Mouse (Mus musculus) forebrain, embryonic 15.5 days (tissue): ENCODE measurements around the gene Dock9. TPM values are rescaled to one million over a fixed set of nuclear protein-coding genes. Genes with fewer than 3 reads are reported as not detected.
A peak's percentile ranks its signal among the peaks of the same experiment; 100 is the strongest.

Experiments used
- ATAC-seq: fragments of 200-750 bp; cut with Nextera tagmentation; replicated peaks from 2 replicates; pipeline ENCODE4 v1.8.0; 2017; ENCODE audit warnings: mild to moderate bottlenecking, moderate TSS enrichment, moderate library complexity
- H3K27ac ChIP-seq: fragments of 300-500 bp; sonication (generic); replicated peaks from 2 replicates; pipeline ENCODE4 v1.5.1; 2015; ENCODE audit warnings: mild to moderate bottlenecking, inconsistent platforms
- H3K27me3 ChIP-seq: fragments of 300-500 bp; sonication (generic); 2 replicates; pipeline ENCODE4 v1.6.1; 2015; ENCODE audit warnings: inconsistent platforms
- H3K36me3 ChIP-seq: fragments of 300-500 bp; sonication (generic); 2 replicates; pipeline ENCODE4 v1.6.1; 2015; ENCODE audit warnings: mild to moderate bottlenecking, inconsistent platforms
- H3K4me1 ChIP-seq: fragments of 300-500 bp; sonication (generic); 2 replicates; pipeline ENCODE4 v1.6.1; 2015; ENCODE audit warnings: inconsistent platforms
- H3K4me2 ChIP-seq: fragments of 300-500 bp; sonication (generic); replicated peaks from 2 replicates; pipeline ENCODE4 v1.6.1; 2015; ENCODE audit warnings: mild to moderate bottlenecking, inconsistent platforms
- H3K4me3 ChIP-seq: fragments of 300-500 bp; sonication (generic); 2 replicates; pipeline ENCODE4 v1.5.1; 2015; ENCODE audit warnings: mild to moderate bottlenecking, inconsistent platforms
- H3K9ac ChIP-seq: fragments of 300-500 bp; sonication (generic); replicated peaks from 2 replicates; pipeline ENCODE4 v1.6.1; 2015; ENCODE audit warnings: mild to moderate bottlenecking, inconsistent platforms
- H3K9me3 ChIP-seq: fragments of 300-500 bp; sonication (generic); 2 replicates; pipeline ENCODE4 v1.6.1; 2016; ENCODE audit warnings: inconsistent platforms
- WGBS: fragments of 180-500 bp; shearing (Covaris S2); methylation state at CpG from one replicate; pipeline ENCODE4 v1.1.7; 2015; ENCODE audit warnings: mixed read lengths; 5-methylcytosine and 5-hydroxymethylcytosine counted together
- polyA plus RNA-seq: library from polyadenylated mRNA; unstranded; fragments of >200 nt; fragmentation: Nextera tagmentation; extraction: Ambion mirVana; gene quantifications from 2 replicates; pipeline ENCODE4 v1.2.1, GENCODE M21; 2015

The Dock9 gene
- polyA plus RNA-seq, 1 experiment from 2014 or later: 11.1 TPM

DNA sequence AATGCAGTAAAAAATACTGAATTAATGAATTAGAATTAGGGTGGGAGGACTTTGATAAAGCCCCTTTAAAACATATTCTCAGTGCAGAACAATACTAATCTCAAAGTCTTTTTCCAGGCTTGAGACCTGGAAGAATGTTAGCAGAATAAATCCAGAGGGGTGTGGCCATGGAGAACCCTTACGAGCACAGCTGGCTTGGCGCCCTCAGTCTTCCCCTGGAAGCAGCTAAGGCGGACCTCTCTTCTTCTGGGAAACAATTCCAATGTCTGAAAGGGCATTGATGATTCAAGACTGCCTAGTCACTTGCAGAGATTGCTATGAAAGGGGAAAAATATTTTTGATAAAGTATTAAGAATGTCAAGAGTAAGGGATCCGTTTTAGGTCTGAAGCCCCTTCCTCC, 9.2 kb upstream of the Dock9 start:
- Histone ChIP-seq H3K27ac (no peak overlapping the region), H3K4me1 (no peaks in the 10 kb centered on the region), H3K9me3 (no peaks in the 10 kb centered on the region), H3K4me3 (no peak overlapping the region), H3K4me2 (no peak overlapping the region), H3K36me3 (no peaks in the 10 kb centered on the region), H3K9ac (no peak overlapping the region), H3K27me3 (no peaks in the 10 kb centered on the region)
- ATAC-seq: no peak
- WGBS: 71% methylated on average over 4 of the region's 4 CpGs

DNA sequence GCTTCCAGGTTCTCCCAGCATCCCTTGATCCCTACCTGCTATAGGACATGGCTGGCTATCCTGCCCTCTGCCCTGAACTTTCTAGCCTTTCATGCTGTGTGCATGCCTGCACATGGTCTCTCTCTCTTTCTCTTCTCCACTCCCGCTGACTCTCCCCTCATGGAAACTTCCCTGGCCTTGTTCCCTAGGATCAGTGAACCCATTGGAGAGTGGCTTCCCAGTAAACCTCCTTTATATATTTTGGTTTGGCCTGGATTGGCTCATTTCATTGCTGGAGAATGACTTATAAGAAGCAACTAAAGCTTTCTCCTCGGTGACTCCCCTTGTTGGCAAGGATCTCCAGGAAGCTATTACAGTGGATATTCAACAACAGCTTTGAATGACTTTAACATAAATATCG, 8.7 kb upstream of the Dock9 start:
- H3K4me1 ChIP-seq: no peaks in the 10 kb centered on the region
- H3K9ac ChIP-seq: no peak overlapping the region
- no peak overlapping the region for H3K4me2 ChIP-seq
- no peak for ATAC-seq
- WGBS: 75% methylated on average over 3 of the region's 3 CpGs
- H3K27ac ChIP-seq: no peak overlapping the region
- H3K4me3 ChIP-seq: no peak overlapping the region
- H3K27me3 ChIP-seq: no peaks in the 10 kb centered on the region
- no peaks in the 10 kb centered on the region for H3K36me3 ChIP-seq
- H3K9me3 ChIP-seq: no peaks in the 10 kb centered on the region

DNA sequence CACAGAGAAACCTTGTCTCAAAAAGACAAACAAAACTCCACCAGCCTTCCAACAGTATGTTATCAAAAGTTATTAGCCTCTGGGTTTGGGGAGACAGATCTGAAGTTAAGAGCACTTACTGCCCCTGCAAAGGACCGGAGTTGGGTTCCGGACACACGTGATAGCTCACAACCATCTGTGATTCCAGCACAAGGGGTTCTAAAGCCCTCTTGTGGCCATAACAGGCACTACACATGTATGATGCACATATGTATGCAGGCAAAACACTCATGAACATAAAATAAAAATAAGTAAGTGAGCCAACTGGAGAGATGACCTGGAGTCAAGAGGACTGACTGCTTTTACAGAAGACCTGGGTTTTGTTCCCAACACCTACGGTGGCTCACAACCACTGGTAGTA, 6.8 kb upstream of the Dock9 start:
- Histone ChIP-seq H3K27ac (no peak overlapping the region), H3K27me3 (no peaks in the 10 kb centered on the region), H3K4me3 (no peak overlapping the region), H3K4me2 (no peak overlapping the region), H3K9ac (no peak overlapping the region), H3K4me1 (no peaks in the 10 kb centered on the region), H3K36me3 (no peaks in the 10 kb centered on the region), H3K9me3 (no peaks in the 10 kb centered on the region)
- ATAC-seq: no peak
- 89% methylated on average over 4 of the region's 4 CpGs for WGBS

DNA sequence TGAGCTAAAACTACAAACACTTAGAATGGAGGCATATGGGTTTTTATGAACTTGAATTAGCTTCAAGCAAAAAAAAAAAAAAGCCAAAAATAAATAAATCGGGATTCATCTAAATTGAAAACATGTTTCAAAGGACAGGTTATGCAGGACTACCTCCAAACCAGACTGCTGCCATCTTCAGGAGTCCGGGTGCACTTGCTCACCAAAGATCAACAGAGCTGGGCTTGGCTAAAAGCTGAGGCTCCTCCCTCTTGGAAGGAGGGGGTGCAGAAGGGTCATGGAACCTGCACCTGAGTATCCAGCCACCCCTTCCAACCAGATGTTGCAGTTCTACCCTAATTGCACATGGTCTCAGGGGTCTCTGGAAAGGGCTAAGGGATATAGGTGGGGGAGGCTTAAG, 3.3 kb upstream of the Dock9 start:
- no peak overlapping the region for H3K4me3 ChIP-seq
- H3K36me3 ChIP-seq: no peaks in the 10 kb centered on the region
- peaks cover 12% of the 10 kb centered on the region for H3K4me1 ChIP-seq
- H3K27me3 ChIP-seq: peaks cover 8% of the 10 kb centered on the region; the same call in 1 of the 2 replicates
- 30% methylated on average over 2 of the region's 2 CpGs for WGBS
- H3K4me2 ChIP-seq: no peak overlapping the region
- no peak for ATAC-seq
- no peak overlapping the region for H3K27ac ChIP-seq
- no peaks in the 10 kb centered on the region for H3K9me3 ChIP-seq
- H3K9ac ChIP-seq: no peak overlapping the region

DNA sequence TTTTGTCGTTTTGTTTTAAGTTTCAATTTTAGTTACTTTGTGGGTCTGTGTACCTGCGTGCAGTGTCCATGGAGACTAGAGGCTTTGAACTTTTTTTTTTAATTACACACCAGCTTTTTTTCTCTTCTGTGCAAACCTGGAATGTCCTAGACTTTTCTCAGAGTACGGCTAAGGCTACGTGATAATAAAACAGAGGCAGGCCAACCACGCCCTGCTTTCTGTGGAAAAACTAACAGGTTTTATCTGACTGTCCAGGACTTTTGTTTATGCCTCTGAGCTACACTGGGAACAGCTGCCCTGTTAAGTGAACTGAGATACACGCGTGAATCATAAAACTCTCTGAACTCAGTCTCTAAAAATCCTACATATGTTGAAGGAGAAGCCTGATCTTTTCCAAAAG, 1.5 kb upstream of the Dock9 start:
- Histone ChIP-seq H3K4me2 (no peak overlapping the region), H3K9ac (no peak overlapping the region), H3K27ac (no peak overlapping the region), H3K4me3 (no peak overlapping the region), H3K36me3 (no peaks in the 10 kb centered on the region), H3K4me1 (peaks cover 12% of the 10 kb centered on the region), H3K27me3 (peaks cover 14% of the 10 kb centered on the region), H3K9me3 (no peaks in the 10 kb centered on the region)
- WGBS: 85% methylated on average over 7 of the region's 7 CpGs
- no peak for ATAC-seq

DNA sequence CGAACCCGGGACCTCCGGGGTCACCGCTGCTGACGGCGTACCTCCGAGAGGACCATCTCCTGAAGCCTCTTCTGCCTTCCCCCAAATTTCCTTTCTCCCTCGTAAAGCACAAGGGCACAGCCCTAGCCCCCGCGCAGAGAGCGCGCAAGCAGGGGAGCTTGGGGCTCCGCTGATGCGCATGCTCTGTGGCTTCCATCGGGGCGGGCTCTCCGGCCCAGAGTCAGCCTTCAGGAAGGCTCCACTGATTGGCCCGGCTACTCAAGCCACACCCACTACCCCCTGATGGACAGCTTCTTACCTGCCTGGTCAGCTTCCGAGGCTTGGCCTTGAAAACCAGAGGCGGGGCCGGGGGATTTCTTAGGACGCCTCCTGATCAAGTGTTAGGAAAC, 768 bp upstream of the Dock9 start:
- Histone ChIP-seq H3K4me3 (peak overlapping the region; percentile 57), H3K9ac (peak overlapping the region; percentile 56), H3K27me3 (peaks cover 14% of the 10 kb centered on the region), H3K9me3 (no peaks in the 10 kb centered on the region), H3K27ac (peak overlapping the region; percentile 78), H3K36me3 (no peaks in the 10 kb centered on the region), H3K4me2 (peak overlapping the region; percentile 89), H3K4me1 (peaks cover 12% of the 10 kb centered on the region)
- peak; percentile 96 for ATAC-seq
- WGBS: 0% methylated on average over 22 of the region's 22 CpGs

DNA sequence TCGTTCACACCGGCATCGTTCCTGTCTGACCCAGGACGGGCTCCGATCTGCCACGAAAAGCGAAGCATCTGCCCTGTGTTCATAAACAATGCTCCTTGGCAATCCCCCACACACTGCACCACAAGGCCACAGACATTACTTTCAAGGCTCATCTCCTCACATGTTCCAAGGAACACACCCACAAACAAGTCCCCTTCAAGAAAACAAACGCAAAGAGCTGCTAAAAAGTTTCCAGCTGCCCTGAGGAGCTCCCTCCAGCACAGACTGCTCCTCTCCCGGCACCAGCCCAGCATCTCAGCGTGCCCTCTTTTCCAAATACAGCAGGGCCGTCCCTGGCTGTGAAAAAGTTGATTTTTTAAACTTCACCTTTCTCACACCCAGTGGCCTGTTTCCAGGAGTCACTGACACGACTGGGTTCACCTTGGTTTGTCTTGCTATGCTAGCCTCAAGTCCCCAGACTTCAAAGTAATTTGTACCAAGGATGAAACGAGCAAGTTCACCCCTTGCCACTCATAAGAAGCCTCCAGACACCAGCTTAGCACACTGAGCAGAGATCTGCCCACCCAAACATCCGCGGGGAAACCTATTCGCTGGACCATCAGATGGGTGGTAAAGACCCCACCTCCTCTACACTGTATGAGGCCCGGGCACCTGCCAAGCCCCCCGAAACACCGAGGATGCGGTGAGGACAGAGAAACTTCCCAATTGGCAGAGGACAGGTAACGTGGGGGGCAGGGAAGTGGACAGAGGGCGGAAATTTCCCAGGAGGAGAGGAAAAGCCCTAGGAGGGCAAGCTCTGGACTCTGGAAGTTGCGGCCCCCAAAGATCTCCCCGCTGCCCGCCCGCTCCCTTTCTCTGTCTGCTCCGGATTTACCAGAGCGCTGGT, 823 bp downstream of the Dock9 start:
- H3K9ac ChIP-seq: peak overlapping the region; percentile 56
- H3K36me3 ChIP-seq: no peaks in the 10 kb centered on the region
- H3K27ac ChIP-seq: no peak overlapping the region
- ATAC-seq: peak; percentile 9
- peak overlapping the region; percentile 57 for H3K4me3 ChIP-seq
- no peaks in the 10 kb centered on the region for H3K9me3 ChIP-seq
- peak overlapping the region; percentile 89 for H3K4me2 ChIP-seq
- peaks cover 14% of the 10 kb centered on the region for H3K27me3 ChIP-seq
- 9% methylated on average over 28 of the region's 28 CpGs for WGBS
- peaks cover 12% of the 10 kb centered on the region for H3K4me1 ChIP-seq

DNA sequence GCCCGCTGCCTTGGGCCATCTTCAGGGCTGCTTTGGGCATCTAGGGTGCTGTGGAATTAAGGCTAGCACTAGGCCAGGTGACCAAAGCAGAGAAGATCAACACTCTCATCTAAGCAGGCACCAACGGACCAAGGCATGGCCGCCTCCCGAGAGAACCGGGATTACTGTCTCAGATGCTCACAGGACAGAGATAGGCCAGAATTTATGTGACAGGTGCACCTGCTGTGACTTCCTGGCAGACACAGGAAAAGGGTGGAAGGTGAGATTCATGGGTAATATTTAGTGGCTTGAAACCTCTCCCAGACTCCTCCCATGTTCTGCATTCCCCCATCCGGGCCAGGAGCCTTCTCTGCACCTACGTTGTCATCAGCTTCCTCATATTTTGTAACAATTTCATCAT, 2.1 kb downstream of the Dock9 start:
- Histone ChIP-seq H3K4me3 (no peak overlapping the region), H3K9ac (no peak overlapping the region), H3K4me2 (no peak overlapping the region), H3K4me1 (peaks cover 12% of the 10 kb centered on the region), H3K27me3 (peaks cover 14% of the 10 kb centered on the region), H3K27ac (no peak overlapping the region), H3K36me3 (no peaks in the 10 kb centered on the region), H3K9me3 (no peaks in the 10 kb centered on the region)
- ATAC-seq: no peak
- 89% methylated on average over 7 of the region's 7 CpGs for WGBS

DNA sequence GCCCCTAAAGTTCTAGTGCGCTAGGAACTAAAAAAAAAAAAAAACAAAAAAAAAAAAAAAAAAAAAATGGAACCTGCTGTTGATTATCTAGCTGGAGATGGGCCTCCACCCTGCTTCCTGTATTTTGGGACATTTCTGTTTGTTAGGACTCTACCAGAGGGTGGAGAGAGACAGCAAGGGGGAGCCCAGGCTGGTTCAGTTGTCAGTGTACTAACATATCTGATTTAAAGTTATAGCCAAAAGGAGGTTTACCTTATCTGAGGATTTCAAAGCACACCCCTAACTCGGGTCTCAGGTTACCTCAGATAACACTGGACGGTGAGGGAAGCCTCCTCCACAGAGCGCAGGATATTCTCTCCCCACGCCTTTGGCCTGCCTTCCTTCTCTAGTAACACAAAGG, 4.0 kb downstream of the Dock9 start:
- no peaks in the 10 kb centered on the region for H3K36me3 ChIP-seq
- no peak for ATAC-seq
- H3K27ac ChIP-seq: no peak overlapping the region
- H3K9ac ChIP-seq: no peak overlapping the region
- no peaks in the 10 kb centered on the region for H3K9me3 ChIP-seq
- WGBS: 81% methylated on average over 5 of the region's 5 CpGs
- no peak overlapping the region for H3K4me2 ChIP-seq
- peaks cover 11% of the 10 kb centered on the region for H3K4me1 ChIP-seq
- no peak overlapping the region for H3K4me3 ChIP-seq
- peaks cover 14% of the 10 kb centered on the region for H3K27me3 ChIP-seq

DNA sequence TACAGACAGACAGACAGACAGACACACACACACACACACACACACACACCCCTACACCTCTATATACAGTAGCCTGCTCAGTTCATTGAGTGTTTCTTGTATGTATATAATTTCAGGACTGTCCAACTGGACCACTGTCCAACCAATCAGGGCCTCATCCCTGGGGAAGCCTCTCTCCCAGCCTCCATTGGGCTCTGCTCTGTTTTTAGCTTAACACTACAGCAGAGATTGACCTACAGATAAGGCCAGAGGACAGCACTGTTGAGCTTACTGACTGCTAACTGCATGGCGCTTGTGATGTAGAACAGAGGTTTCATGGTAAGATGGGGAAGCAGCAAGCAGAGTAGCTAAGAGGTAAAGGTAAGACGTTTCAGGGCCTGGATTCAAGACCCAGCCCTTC, 5.7 kb downstream of the Dock9 start:
- Histone ChIP-seq H3K36me3 (no peaks in the 10 kb centered on the region), H3K27ac (no peak overlapping the region), H3K9ac (no peak overlapping the region), H3K4me2 (no peak overlapping the region), H3K4me1 (peaks cover 5% of the 10 kb centered on the region; the same call in 1 of the 2 replicates), H3K27me3 (peaks cover 12% of the 10 kb centered on the region), H3K4me3 (no peak overlapping the region), H3K9me3 (no peaks in the 10 kb centered on the region)
- ATAC-seq: no peak
- 87% methylated on average over 2 of the region's 2 CpGs for WGBS

DNA sequence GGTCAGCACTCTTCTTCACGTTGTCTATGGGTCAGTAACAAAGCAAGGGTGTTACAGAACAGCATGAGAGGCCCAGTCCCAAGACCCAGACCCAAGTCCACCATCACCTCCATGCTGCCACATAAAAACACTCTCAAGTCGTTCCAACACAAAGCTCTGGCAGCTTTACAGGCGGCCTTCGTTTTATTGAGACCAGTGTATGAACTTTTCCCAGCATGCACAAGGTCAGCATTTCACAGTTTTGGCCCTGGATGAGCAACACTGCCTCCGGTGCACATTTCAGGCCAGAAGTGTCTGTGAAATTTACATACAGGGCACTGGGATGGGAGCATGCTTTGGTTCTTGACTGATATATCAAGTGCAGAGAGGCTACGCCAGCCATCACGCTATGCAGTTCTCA, 6.5 kb downstream of the Dock9 start:
- 85% methylated on average over 7 of the region's 7 CpGs for WGBS
- Histone ChIP-seq H3K36me3 (no peaks in the 10 kb centered on the region), H3K4me2 (no peak overlapping the region), H3K9me3 (no peaks in the 10 kb centered on the region), H3K4me1 (no peaks in the 10 kb centered on the region), H3K27me3 (peaks cover 6% of the 10 kb centered on the region), H3K9ac (no peak overlapping the region), H3K4me3 (no peak overlapping the region), H3K27ac (no peak overlapping the region)
- ATAC-seq: no peak

DNA sequence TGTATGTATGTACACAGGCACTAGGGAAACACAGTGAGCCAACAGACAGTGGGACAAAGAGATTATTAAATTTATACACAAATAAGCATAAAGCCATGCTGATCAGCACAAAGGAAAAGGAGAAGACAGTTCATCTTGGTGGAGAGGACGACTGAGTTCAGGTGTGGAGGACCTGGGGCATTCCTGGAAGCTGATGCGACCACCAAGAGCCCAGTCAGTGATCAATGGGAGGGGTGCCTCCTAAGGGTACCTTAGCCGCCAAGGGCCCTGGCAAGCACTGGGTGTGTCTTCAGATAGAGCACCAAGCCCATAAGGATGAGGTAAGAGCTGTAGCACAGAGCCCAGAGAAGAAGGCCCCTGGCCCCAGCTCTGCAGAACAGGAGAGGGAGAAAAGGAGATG, 8.4 kb downstream of the Dock9 start:
- ATAC-seq: no peak
- Histone ChIP-seq H3K27me3 (no peaks in the 10 kb centered on the region), H3K4me2 (no peak overlapping the region), H3K27ac (no peak overlapping the region), H3K9ac (no peak overlapping the region), H3K9me3 (no peaks in the 10 kb centered on the region), H3K4me1 (no peaks in the 10 kb centered on the region), H3K4me3 (no peak overlapping the region), H3K36me3 (no peaks in the 10 kb centered on the region)
- 81% methylated on average over 3 of the region's 3 CpGs for WGBS

DNA sequence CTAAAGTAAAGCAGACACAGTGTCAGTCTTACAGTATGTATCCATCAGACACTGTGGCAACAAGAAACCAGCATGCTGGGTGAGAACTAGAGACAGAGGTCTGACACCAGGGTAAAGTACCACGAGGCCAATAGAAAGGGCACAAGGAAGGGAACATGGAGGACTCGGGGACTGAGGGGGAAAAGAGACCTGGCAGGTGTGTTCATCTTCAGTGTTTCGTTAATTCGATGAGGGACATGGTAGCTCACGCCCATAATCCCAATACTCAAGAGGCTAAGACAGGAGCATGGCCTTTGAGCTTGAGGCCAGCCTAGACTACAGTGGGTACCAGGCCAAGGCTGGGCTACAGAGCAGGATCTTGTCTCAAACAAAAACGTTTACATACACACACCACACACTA, 9.2 kb downstream of the Dock9 start:
- Histone ChIP-seq H3K9me3 (no peaks in the 10 kb centered on the region), H3K36me3 (no peaks in the 10 kb centered on the region), H3K4me1 (no peaks in the 10 kb centered on the region), H3K4me2 (no peak overlapping the region), H3K9ac (no peak overlapping the region), H3K27me3 (no peaks in the 10 kb centered on the region), H3K4me3 (no peak overlapping the region), H3K27ac (no peak overlapping the region)
- WGBS: 86% methylated on average over 6 of the region's 6 CpGs
- ATAC-seq: no peak
